Mouse (Mus musculus): ENCODE data around the gene Accs. TPM values are rescaled to one million over a fixed set of nuclear protein-coding genes. Genes with fewer than 3 reads are reported as not detected.
A peak's percentile ranks its signal among the peaks of the same experiment; 100 is the strongest.

The Accs gene
- polyA plus RNA-seq, 1 experiment = 14.8 TPM

GRCm38 (mm10) chr2:93874227-93874514 is 24.4 kb upstream of the Accs start:
- Histone ChIP-seq H3K4me1 (ENCODE audit: control insufficient read depth, insufficient read depth, low read length) (no peaks in the 10 kb centered on the region), H3K36me3 (ENCODE audit: control insufficient read depth, insufficient read depth, low read length) (no peaks in the 10 kb centered on the region), H3K27me3 (replicated peaks; ENCODE audit: control insufficient read depth, insufficient read depth, low read length) (no peaks in the 10 kb centered on the region), H3K27ac (ENCODE audit: insufficient read depth, low read depth, low read length) (no peak overlapping the region), H3K4me3 (ENCODE audit: insufficient read depth, low read depth, low read length) (no peak overlapping the region)
- no peak for TF ChIP-seq CTCF (conservative IDR thresholded peaks at IDR 0.05; ENCODE audit: insufficient read depth, insufficient read length, low read depth, low read length)
- no peak for TF ChIP-seq POLR2A (IDR thresholded peaks at IDR 0.05; ENCODE audit: low read depth, low read length)
- 32% methylated on average over 2 of the region's 2 CpGs for WGBS
- no peak for DNase-seq

GRCm38 (mm10) chr2:93873449-93874226 is 23.9 kb upstream of the Accs start:
- TF ChIP-seq POLR2A (IDR thresholded peaks at IDR 0.05; ENCODE audit: low read depth, low read length) (no peak), CTCF (conservative IDR thresholded peaks at IDR 0.05; ENCODE audit: insufficient read depth, insufficient read length, low read depth, low read length) (no peak)
- no peak for DNase-seq
- WGBS = 26% methylated on average over 12 of the region's 12 CpGs
- Histone ChIP-seq H3K27ac (ENCODE audit: insufficient read depth, low read depth, low read length) (no peak overlapping the region), H3K36me3 (ENCODE audit: control insufficient read depth, insufficient read depth, low read length) (no peaks in the 10 kb centered on the region), H3K4me3 (ENCODE audit: insufficient read depth, low read depth, low read length) (no peak overlapping the region), H3K4me1 (ENCODE audit: control insufficient read depth, insufficient read depth, low read length) (no peaks in the 10 kb centered on the region), H3K27me3 (replicated peaks; ENCODE audit: control insufficient read depth, insufficient read depth, low read length) (no peaks in the 10 kb centered on the region)

GRCm38 (mm10) chr2:93872257-93872656 is 22.5 kb upstream of the Accs start:
- no peaks in the 10 kb centered on the region for H3K4me1 ChIP-seq (ENCODE audit: control insufficient read depth, insufficient read depth, low read length)
- TF ChIP-seq POLR2A (IDR thresholded peaks at IDR 0.05; ENCODE audit: low read depth, low read length) = no peak
- no peak for TF ChIP-seq CTCF (conservative IDR thresholded peaks at IDR 0.05; ENCODE audit: insufficient read depth, insufficient read length, low read depth, low read length)
- no peak overlapping the region for H3K27ac ChIP-seq (ENCODE audit: insufficient read depth, low read depth, low read length)
- 81% methylated on average over 7 of the region's 7 CpGs for WGBS
- no peaks in the 10 kb centered on the region for H3K36me3 ChIP-seq (ENCODE audit: control insufficient read depth, insufficient read depth, low read length)
- DNase-seq = no peak
- no peaks in the 10 kb centered on the region for H3K27me3 ChIP-seq (replicated peaks; ENCODE audit: control insufficient read depth, insufficient read depth, low read length)
- H3K4me3 ChIP-seq (ENCODE audit: insufficient read depth, low read depth, low read length) = no peak overlapping the region

DNA sequence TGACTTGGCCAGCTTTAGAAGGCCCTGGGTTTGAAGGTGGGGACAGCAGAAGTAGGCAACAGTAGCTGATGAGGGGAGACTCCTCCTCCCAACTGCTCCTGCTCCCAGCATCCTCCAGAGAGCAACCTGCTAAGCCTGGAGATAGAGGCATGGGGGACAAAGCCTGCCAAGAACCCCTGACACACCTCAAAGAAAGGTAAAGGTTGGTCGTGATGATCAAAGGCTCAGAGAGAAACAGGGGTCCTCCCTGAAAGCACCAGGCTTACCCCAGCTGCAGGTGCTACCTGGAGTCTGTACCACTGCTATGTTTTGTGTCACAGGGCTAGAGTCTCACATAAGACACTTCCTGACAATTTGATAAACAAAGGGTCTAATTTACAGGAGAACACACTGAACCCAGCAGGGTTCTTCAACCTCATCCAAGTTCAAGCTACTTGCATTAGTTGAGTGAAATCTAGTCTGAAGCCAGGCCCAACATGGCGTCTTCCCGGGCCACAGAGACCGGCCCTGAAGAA is 21.7 kb upstream of the Accs start:
- Histone ChIP-seq H3K4me1 (ENCODE audit: control insufficient read depth, insufficient read depth, low read length) (no peaks in the 10 kb centered on the region), H3K36me3 (ENCODE audit: control insufficient read depth, insufficient read depth, low read length) (no peaks in the 10 kb centered on the region), H3K27me3 (replicated peaks; ENCODE audit: control insufficient read depth, insufficient read depth, low read length) (no peaks in the 10 kb centered on the region), H3K27ac (ENCODE audit: insufficient read depth, low read depth, low read length) (no peak overlapping the region), H3K4me3 (ENCODE audit: insufficient read depth, low read depth, low read length) (no peak overlapping the region)
- WGBS = 94% methylated on average over 4 of the region's 4 CpGs
- DNase-seq = no peak
- TF ChIP-seq POLR2A (IDR thresholded peaks at IDR 0.05; ENCODE audit: low read depth, low read length) (no peak), CTCF (conservative IDR thresholded peaks at IDR 0.05; ENCODE audit: insufficient read depth, insufficient read length, low read depth, low read length) (no peak)

DNA sequence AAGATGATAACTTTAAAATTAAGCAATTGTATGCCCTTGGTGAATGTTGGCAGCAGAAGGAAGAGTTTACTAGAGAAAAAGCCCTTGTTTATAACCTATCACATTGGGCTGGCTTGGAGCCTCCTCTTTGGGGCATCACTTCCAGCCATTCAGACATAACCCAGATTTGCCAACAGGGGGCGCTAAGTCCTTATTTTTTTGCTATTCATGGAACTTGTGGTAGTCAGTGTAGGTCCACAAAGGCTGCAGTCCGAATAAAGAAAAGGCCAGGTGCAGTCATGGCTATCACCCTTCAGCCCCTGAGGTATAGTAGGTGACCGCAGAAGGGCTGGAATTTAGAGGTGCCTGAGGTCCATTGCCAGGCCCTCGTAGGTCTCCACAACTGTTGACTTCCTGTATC is 21.1 kb upstream of the Accs start:
- 41% methylated on average over 4 of the region's 4 CpGs for WGBS
- TF ChIP-seq CTCF (conservative IDR thresholded peaks at IDR 0.05; ENCODE audit: insufficient read depth, insufficient read length, low read depth, low read length) (peak; percentile 57), POLR2A (IDR thresholded peaks at IDR 0.05; ENCODE audit: low read depth, low read length) (no peak)
- Histone ChIP-seq H3K27me3 (replicated peaks; ENCODE audit: control insufficient read depth, insufficient read depth, low read length) (no peaks in the 10 kb centered on the region), H3K4me3 (ENCODE audit: insufficient read depth, low read depth, low read length) (no peak overlapping the region), H3K27ac (ENCODE audit: insufficient read depth, low read depth, low read length) (no peak overlapping the region), H3K36me3 (ENCODE audit: control insufficient read depth, insufficient read depth, low read length) (no peaks in the 10 kb centered on the region), H3K4me1 (ENCODE audit: control insufficient read depth, insufficient read depth, low read length) (no peaks in the 10 kb centered on the region)
- DNase-seq = peak; percentile 71

GRCm38 (mm10) chr2:93869107-93869600 is 19.4 kb upstream of the Accs start, which contains the start of gene Accsl:
Accsl (minus strand) TSS chr2:93869157.
- Histone ChIP-seq H3K4me1 (ENCODE audit: control insufficient read depth, insufficient read depth, low read length) (no peaks in the 10 kb centered on the region), H3K27ac (ENCODE audit: insufficient read depth, low read depth, low read length) (no peak within 1 kb of the TSS), H3K27me3 (replicated peaks; ENCODE audit: control insufficient read depth, insufficient read depth, low read length) (no peaks in the 10 kb centered on the region), H3K4me3 (ENCODE audit: insufficient read depth, low read depth, low read length) (no peak within 1 kb of the TSS), H3K36me3 (ENCODE audit: control insufficient read depth, insufficient read depth, low read length) (no peaks in the 10 kb centered on the region)
- WGBS = 69% methylated on average over 7 of the region's 7 CpGs
- TF ChIP-seq POLR2A (IDR thresholded peaks at IDR 0.05; ENCODE audit: low read depth, low read length) (no peak), CTCF (conservative IDR thresholded peaks at IDR 0.05; ENCODE audit: insufficient read depth, insufficient read length, low read depth, low read length) (no peak)
- no peak for DNase-seq

DNA sequence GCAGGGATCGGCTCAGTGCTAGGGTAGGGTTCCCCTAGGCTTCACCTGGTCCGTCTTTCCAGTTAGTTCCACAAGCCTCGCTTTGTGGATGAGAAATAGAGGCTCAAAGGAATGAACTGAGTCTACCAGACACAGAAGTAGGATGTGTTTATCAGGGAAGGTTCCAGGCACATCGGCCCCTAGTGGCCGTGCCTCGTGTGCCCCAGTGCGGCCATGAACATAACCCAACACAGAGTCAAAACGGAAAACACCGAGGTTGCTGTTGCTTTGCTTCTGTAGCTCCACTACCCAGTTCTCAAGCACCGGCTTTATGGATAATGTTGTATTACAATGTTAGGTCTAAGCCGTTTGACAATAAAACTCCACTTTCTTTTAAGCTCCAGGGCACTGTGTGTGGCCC is 18.8 kb upstream of the Accs start:
- Histone ChIP-seq H3K27me3 (replicated peaks; ENCODE audit: control insufficient read depth, insufficient read depth, low read length) (no peaks in the 10 kb centered on the region), H3K36me3 (ENCODE audit: control insufficient read depth, insufficient read depth, low read length) (no peaks in the 10 kb centered on the region), H3K27ac (ENCODE audit: insufficient read depth, low read depth, low read length) (no peak overlapping the region), H3K4me3 (ENCODE audit: insufficient read depth, low read depth, low read length) (no peak overlapping the region), H3K4me1 (ENCODE audit: control insufficient read depth, insufficient read depth, low read length) (no peaks in the 10 kb centered on the region)
- TF ChIP-seq POLR2A (IDR thresholded peaks at IDR 0.05; ENCODE audit: low read depth, low read length) = no peak
- no peak for TF ChIP-seq CTCF (conservative IDR thresholded peaks at IDR 0.05; ENCODE audit: insufficient read depth, insufficient read length, low read depth, low read length)
- 86% methylated on average over 11 of the region's 11 CpGs for WGBS
- DNase-seq = no peak
